ENCODE assay signal across 8 mouse cellular contexts in genomic region chr8:84203975-84204772, GRCm38 (mm10). TPM values are rescaled to one million over a fixed set of nuclear protein-coding genes. Genes with fewer than 3 reads are reported as not detected.
DNase-seq lines count a peak whose midpoint lies in the region; ATAC-seq and TF ChIP-seq lines count a peak whose summit lies in the region.

No protein-coding gene starts in this region.

- no peaks in the 10 kb centered on the region for H3K9me3 ChIP-seq in embryonic facial prominence, embryonic 12.5 days
- H3K9me3 ChIP-seq in heart, embryonic 15.5 days (replicated peaks) = no peaks in the 10 kb centered on the region
- H3K9me3 ChIP-seq in kidney, postnatal 0 days (replicated peaks; ENCODE audit: low read length) = no peaks in the 10 kb centered on the region
- H3K9me3 ChIP-seq in stomach, embryonic 15.5 days = no peaks in the 10 kb centered on the region

- TF ChIP-seq CTCF in testis, adult 2 months (IDR thresholded peaks at IDR 0.05; ENCODE audit: control insufficient read depth, insufficient read depth, insufficient replicate concordance, low read depth, low read length) = no peak
- TF ChIP-seq CTCF in kidney, postnatal 0 days (IDR thresholded peaks at IDR 0.05; ENCODE audit: low read depth) = peak; percentile 67

- H3K27me3 ChIP-seq in testis, adult 2 months (ENCODE audit: control insufficient read depth, insufficient read depth, low read length) = no peaks in the 10 kb centered on the region
- no peaks in the 10 kb centered on the region for H3K27me3 ChIP-seq in embryonic facial prominence, embryonic 12.5 days
- H3K27me3 ChIP-seq in heart, embryonic 15.5 days = no peaks in the 10 kb centered on the region
- H3K27me3 ChIP-seq in kidney, postnatal 0 days (ENCODE audit: insufficient read depth, low read length) = no peaks in the 10 kb centered on the region
- H3K27me3 ChIP-seq in stomach, embryonic 15.5 days (replicated peaks) = no peaks in the 10 kb centered on the region

- peaks cover 25% of the 10 kb centered on the region for H3K4me1 ChIP-seq in testis, adult 2 months (ENCODE audit: control insufficient read depth, insufficient read depth, low read length)
- H3K4me1 ChIP-seq in embryonic facial prominence, embryonic 12.5 days = peaks cover 64% of the 10 kb centered on the region
- H3K4me1 ChIP-seq in heart, embryonic 15.5 days (replicated peaks) = peaks cover 72% of the 10 kb centered on the region
- peaks cover 54% of the 10 kb centered on the region for H3K4me1 ChIP-seq in kidney, postnatal 0 days (replicated peaks; ENCODE audit: insufficient read depth, low read length)
- peaks cover 43% of the 10 kb centered on the region for H3K4me1 ChIP-seq in stomach, embryonic 15.5 days

- no peaks in the 10 kb centered on the region for H3K36me3 ChIP-seq in testis, adult 2 months (ENCODE audit: control insufficient read depth, insufficient read depth, low read length)
- H3K36me3 ChIP-seq in embryonic facial prominence, embryonic 12.5 days = peaks cover 10% of the 10 kb centered on the region; the same call in 1 of the 2 replicates
- H3K36me3 ChIP-seq in heart, embryonic 15.5 days = peaks cover 31% of the 10 kb centered on the region
- H3K36me3 ChIP-seq in kidney, postnatal 0 days (ENCODE audit: insufficient read depth, low read length) = 0 out of 2 replicates have a peak, but pooled peaks cover 11% of the 10 kb centered on the region
- H3K36me3 ChIP-seq in stomach, embryonic 15.5 days = peaks cover 18% of the 10 kb centered on the region

- H3K4me2 ChIP-seq in embryonic facial prominence, embryonic 12.5 days (replicated peaks) = peak overlapping the region; percentile 94
- H3K4me2 ChIP-seq in heart, embryonic 15.5 days = peak overlapping the region; percentile 88
- peak overlapping the region; percentile 87 for H3K4me2 ChIP-seq in kidney, postnatal 0 days (ENCODE audit: low read length)
- H3K4me2 ChIP-seq in stomach, embryonic 15.5 days = peak overlapping the region; percentile 91

- TF ChIP-seq POLR2A in testis, adult 2 months (IDR thresholded peaks at IDR 0.05; ENCODE audit: control insufficient read depth, low read depth, low read length) = no peak; the same call in 1 of the 2 replicates

- peak overlapping the region; percentile 66 for H3K9ac ChIP-seq in embryonic facial prominence, embryonic 12.5 days
- peak overlapping the region; percentile 92 for H3K9ac ChIP-seq in heart, embryonic 15.5 days
- peak overlapping the region; percentile 70 for H3K9ac ChIP-seq in kidney, postnatal 0 days (ENCODE audit: low read depth, low read length)
- peak overlapping the region; percentile 55 for H3K9ac ChIP-seq in stomach, embryonic 15.5 days

- WGBS in embryonic facial prominence, embryonic 12.5 days = 46% methylated on average over 13 of the region's 13 CpGs
- WGBS in heart, embryonic 15.5 days = 34% methylated on average over 13 of the region's 13 CpGs
- whole genome bisulfite sequencing in kidney, postnatal 0 days = 41% methylated on average over 13 of the region's 13 CpGs
- WGBS in stomach, embryonic 15.5 days = 40% methylated on average over 13 of the region's 13 CpGs

- no peak; the same call in 1 of the 2 replicates for ATAC-seq in embryonic facial prominence, embryonic 12.5 days (ENCODE audit: insufficient number of reproducible peaks, insufficient read depth, low FRiP score, low TSS enrichment)
- ATAC-seq in heart, embryonic 15.5 days (replicated peaks; ENCODE audit: insufficient number of reproducible peaks, insufficient read depth, low FRiP score, low read depth) = peak; percentile 23; the same call in 1 of the 2 replicates
- peak; percentile 4; the same call in 1 of the 2 replicates for ATAC-seq in kidney, postnatal 0 days (replicated peaks; ENCODE audit: low FRiP score, low read depth)
- ATAC-seq in stomach, embryonic 15.5 days (ENCODE audit: insufficient read depth, low FRiP score, low read depth) = peak; percentile 6; the same call in 1 of the 2 replicates

- no peak for DNase-seq in testis, postnatal 10 days (ENCODE audit: low spot score)
- peak; percentile 77 for DNase-seq in kidney, postnatal 0 days (ENCODE audit: low spot score)
- DNase-seq in lung, postnatal 4 days = peak; percentile 84 to 90
- no peak for DNase-seq in cerebellum, adult 18-20 months

- H3K4me3 ChIP-seq in testis, adult 2 months (ENCODE audit: control insufficient read depth, low read depth, low read length) = peak overlapping the region; percentile 56
- H3K4me3 ChIP-seq in embryonic facial prominence, embryonic 12.5 days = peak overlapping the region; percentile 66
- H3K4me3 ChIP-seq in heart, embryonic 15.5 days = peak overlapping the region; percentile 76
- peak overlapping the region; percentile 66 for H3K4me3 ChIP-seq in kidney, postnatal 0 days (replicated peaks; ENCODE audit: low read depth, low read length)
- peak overlapping the region; percentile 76 for H3K4me3 ChIP-seq in stomach, embryonic 15.5 days (replicated peaks)

- peak overlapping the region; percentile 86 for H3K27ac ChIP-seq in testis, adult 2 months (ENCODE audit: control insufficient read depth, insufficient read depth, low read depth, low read length)
- peak overlapping the region; percentile 98 for H3K27ac ChIP-seq in embryonic facial prominence, embryonic 12.5 days
- peak overlapping the region; percentile 97 for H3K27ac ChIP-seq in heart, embryonic 15.5 days
- H3K27ac ChIP-seq in kidney, postnatal 0 days = peak overlapping the region; percentile 96
- peak overlapping the region; percentile 97 for H3K27ac ChIP-seq in stomach, embryonic 15.5 days

RNA-seq across cellular contexts. Expression of gene Nanos3, which starts 19.2 kb away (rescaled TPM):
- polyA plus RNA-seq in testis, adult 2 months (2012; rRNA removed) = 1.6 and 2.4 TPM in 2 replicates
- 5.4 and 7.2 TPM in 2 replicates for polyA plus RNA-seq in embryonic facial prominence, embryonic 12.5 days (2016; fragmentation: Nextera tagmentation; extraction: Ambion mirVana)
- polyA plus RNA-seq in heart, embryonic 15.5 days (2015; fragmentation: Nextera tagmentation; extraction: Ambion mirVana) = 1.4 and 1.6 TPM in 2 replicates
- 8.6 and 9.6 TPM in 2 replicates for polyA plus RNA-seq in kidney, postnatal 0 days (2015; fragmentation: Nextera tagmentation; extraction: Ambion mirVana)
- polyA plus RNA-seq in stomach, embryonic 15.5 days (2015; fragmentation: Nextera tagmentation; extraction: Ambion mirVana) = 1.7 and 2.3 TPM in 2 replicates

RNA-seq across cellular contexts. Expression of gene Zswim4, which starts 32.7 kb away (rescaled TPM):
- 16.9 and 17.4 TPM in 2 replicates for polyA plus RNA-seq in testis, adult 2 months (2012; rRNA removed)
- 32.4 and 32.9 TPM in 2 replicates for polyA plus RNA-seq in embryonic facial prominence, embryonic 12.5 days (2016; fragmentation: Nextera tagmentation; extraction: Ambion mirVana)
- 7.6 and 9.7 TPM in 2 replicates for polyA plus RNA-seq in heart, embryonic 15.5 days (2015; fragmentation: Nextera tagmentation; extraction: Ambion mirVana)
- polyA plus RNA-seq in kidney, postnatal 0 days (2015; fragmentation: Nextera tagmentation; extraction: Ambion mirVana) = 10.5 and 11.0 TPM in 2 replicates
- polyA plus RNA-seq in stomach, embryonic 15.5 days (2015; fragmentation: Nextera tagmentation; extraction: Ambion mirVana) = 8.9 and 9.7 TPM in 2 replicates

RNA-seq across cellular contexts. Expression of gene D8Ertd738e, which starts 45.3 kb away (rescaled TPM):
- 104 and 116 TPM in 2 replicates for polyA plus RNA-seq in testis, adult 2 months (2012; rRNA removed)
- polyA plus RNA-seq in embryonic facial prominence, embryonic 12.5 days (2016; fragmentation: Nextera tagmentation; extraction: Ambion mirVana) = 322 and 341 TPM in 2 replicates
- 290 and 291 TPM in 2 replicates for polyA plus RNA-seq in heart, embryonic 15.5 days (2015; fragmentation: Nextera tagmentation; extraction: Ambion mirVana)
- polyA plus RNA-seq in kidney, postnatal 0 days (2015; fragmentation: Nextera tagmentation; extraction: Ambion mirVana) = 373 and 388 TPM in 2 replicates
- polyA plus RNA-seq in stomach, embryonic 15.5 days (2015; fragmentation: Nextera tagmentation; extraction: Ambion mirVana) = 311 and 318 TPM in 2 replicates

RNA-seq across cellular contexts. Expression of gene Mri1, which starts 53.0 kb away (rescaled TPM):
- 7.5 and 12.1 TPM in 2 replicates for polyA plus RNA-seq in testis, adult 2 months (2012; rRNA removed)
- 70.2 and 71.2 TPM in 2 replicates for polyA plus RNA-seq in embryonic facial prominence, embryonic 12.5 days (2016; fragmentation: Nextera tagmentation; extraction: Ambion mirVana)
- polyA plus RNA-seq in heart, embryonic 15.5 days (2015; fragmentation: Nextera tagmentation; extraction: Ambion mirVana) = 36.1 and 42.7 TPM in 2 replicates
- 80.4 and 81.6 TPM in 2 replicates for polyA plus RNA-seq in kidney, postnatal 0 days (2015; fragmentation: Nextera tagmentation; extraction: Ambion mirVana)
- polyA plus RNA-seq in stomach, embryonic 15.5 days (2015; fragmentation: Nextera tagmentation; extraction: Ambion mirVana) = 68.9 and 73.2 TPM in 2 replicates

RNA-seq across cellular contexts. Expression of gene 4930432K21Rik, which starts 56.3 kb away (rescaled TPM):
- polyA plus RNA-seq in testis, adult 2 months (2012; rRNA removed) = 57.2 and 65.0 TPM in 2 replicates
- polyA plus RNA-seq in embryonic facial prominence, embryonic 12.5 days (2016; fragmentation: Nextera tagmentation; extraction: Ambion mirVana) = 2.0 and 2.4 TPM in 2 replicates
- 0.60 and 0.77 TPM in 2 replicates for polyA plus RNA-seq in heart, embryonic 15.5 days (2015; fragmentation: Nextera tagmentation; extraction: Ambion mirVana)
- polyA plus RNA-seq in kidney, postnatal 0 days (2015; fragmentation: Nextera tagmentation; extraction: Ambion mirVana) = 1.3 and 1.6 TPM in 2 replicates
- 0.91 and 1.2 TPM in 2 replicates for polyA plus RNA-seq in stomach, embryonic 15.5 days (2015; fragmentation: Nextera tagmentation; extraction: Ambion mirVana)

Comparison
In these comparisons a context has a peak if more than half of its experiments do, and no peak if none do; other contexts are left out.
1. DNase-seq: peak in kidney, postnatal 0 days (single experiment) and lung, postnatal 4 days (2 of 2); none in testis, postnatal 10 days (single experiment) and cerebellum, adult 18-20 months (0 of 2).
2. Peak in every context shown above with its lines, with median percentiles within 50 percentile points of each other: H3K27ac ChIP-seq, H3K4me3 ChIP-seq, H3K4me2 ChIP-seq and H3K9ac ChIP-seq.